Mouse (Mus musculus) cerebellum, adult 2 months (tissue): ENCODE results near the gene Ifit1bl2.
"Not testable (repeated sequence)": the region's sequence is repeated elsewhere in the genome, so short reads cannot be mapped to it uniquely, and the experiment has no call there.

Experiments
- CTCF ChIP-seq: fragments of 200-500 bp; IDR thresholded peaks from 2 replicates; pipeline ENCODE4 v1.5.1; 2011; ENCODE audit warnings: low read depth, mild to moderate bottlenecking, control low read depth, low read length, moderate library complexity, borderline replicate concordance; ENCODE audit not compliant: insufficient read depth
- POLR2A ChIP-seq: fragments of 200-500 bp; IDR thresholded peaks from 2 replicates; pipeline ENCODE4 v1.6.1; 2011; ENCODE audit warnings: low read length, control low read depth, borderline replicate concordance; ENCODE audit not compliant: insufficient read depth

GRCm38 (mm10) chr19:34612243-34613001 is 28.1 kb downstream of the Ifit1bl2 start:
- not testable (repeated sequence) for TF ChIP-seq CTCF, POLR2A
